Mouse (Mus musculus): Measurements from ENCODE around the gene Pheta2. TPM values are rescaled to one million over a fixed set of nuclear protein-coding genes. Genes with fewer than 3 reads are reported as not detected.

Gene Pheta2
- total RNA-seq, 1 experiment, result 0.85 TPM

- DNase-seq (ENCODE audit: low read depth, low spot score), result no peak
- Histone ChIP-seq H3K4me1 (ENCODE audit: control insufficient read depth in 2 of 2, insufficient read depth in 2 of 2, low read length in 2 of 2, poor library complexity in 1 of 2) (peaks cover 0 to 10% of the 10 kb centered on the region in 2 experiments; a peak in 2 of 4 replicates), H3K9ac (ENCODE audit: insufficient read depth, low read depth, low read length, poor library complexity, severe bottlenecking) (no peak overlapping the region), H3K9me3 (ENCODE audit: control insufficient read depth, insufficient read depth, low read depth, low read length) (no peaks in the 10 kb centered on the region), H3K4me3 (ENCODE audit: insufficient read depth in 1 of 2, low read depth in 1 of 2, low read length in 2 of 2, poor library complexity in 1 of 2, severe bottlenecking in 1 of 2) (no peak overlapping the region), H3K27ac (ENCODE audit: insufficient read depth, low read depth, low read length, poor library complexity, severe bottlenecking) (no peak overlapping the region), H3K36me3 (ENCODE audit: control insufficient read depth, insufficient read depth, low read length, poor library complexity, severe bottlenecking) (peaks cover 2% of the 10 kb centered on the region; the same call in 1 of the 2 replicates)
- in situ Hi-C loops (cut with MboI; ENCODE audit: low sequenced_read_pairs in 2 of 2, unreplicated experiment in 2 of 2), result loop anchor here in 1 of 2 experiments (25.0 kb wide), 1 partner anchor 768 kb away; no protein-coding TSS in a partner anchor
- TF ChIP-seq CHD2 (IDR thresholded peaks at IDR 0.05; ENCODE audit: low read depth, low read length) (peak; percentile 64; the same call in 1 of the 2 replicates), HCFC1 (IDR thresholded peaks at IDR 0.05; ENCODE audit: borderline replicate concordance, insufficient read depth, low read length) (no peak), MAFK (IDR thresholded peaks at IDR 0.05; ENCODE audit: insufficient read depth, low read depth, low read length) (no peak), ZC3H11A (IDR thresholded peaks at IDR 0.05; ENCODE audit: borderline replicate concordance, low read depth, low read length) (peak; percentile 69)
These were observed 44.7 kb upstream of the Pheta2 start for GRCm38 (mm10) chr15:82294059-82294458.

- in situ Hi-C loops (cut with MboI; ENCODE audit: low sequenced_read_pairs in 2 of 2, unreplicated experiment in 2 of 2), result loop anchor here in 1 of 2 experiments (25.0 kb wide), 1 partner anchor 763 kb away; no protein-coding TSS in a partner anchor
- H3K9me3 ChIP-seq (ENCODE audit: control insufficient read depth, insufficient read depth, low read depth, low read length), result no peaks in the 10 kb centered on the region
- peak within 1 kb of the TSS; percentile 69 to 77 for H3K4me3 ChIP-seq (ENCODE audit: insufficient read depth in 1 of 2, low read depth in 1 of 2, low read length in 2 of 2, poor library complexity in 1 of 2, severe bottlenecking in 1 of 2)
- peak within 1 kb of the TSS; percentile 69 for H3K9ac ChIP-seq (ENCODE audit: insufficient read depth, low read depth, low read length, poor library complexity, severe bottlenecking)
- DNase-seq (ENCODE audit: low read depth, low spot score), result peak; percentile 58
- peaks cover 0 to 7% of the 10 kb centered on the region in 2 experiments; a peak in 1 of 4 replicates for H3K4me1 ChIP-seq (ENCODE audit: control insufficient read depth in 2 of 2, insufficient read depth in 2 of 2, low read length in 2 of 2, poor library complexity in 1 of 2)
- no peak for TF ChIP-seq HCFC1 (IDR thresholded peaks at IDR 0.05; ENCODE audit: borderline replicate concordance, insufficient read depth, low read length)
- TF ChIP-seq ZC3H11A (IDR thresholded peaks at IDR 0.05; ENCODE audit: borderline replicate concordance, low read depth, low read length), result no peak
- no peak for TF ChIP-seq MAFK (IDR thresholded peaks at IDR 0.05; ENCODE audit: insufficient read depth, low read depth, low read length)
- no peak for TF ChIP-seq CHD2 (IDR thresholded peaks at IDR 0.05; ENCODE audit: low read depth, low read length)
- no peak within 1 kb of the TSS for H3K27ac ChIP-seq (ENCODE audit: insufficient read depth, low read depth, low read length, poor library complexity, severe bottlenecking)
- no peaks in the 10 kb centered on the region for H3K36me3 ChIP-seq (ENCODE audit: control insufficient read depth, insufficient read depth, low read length, poor library complexity, severe bottlenecking)
These were observed 39.8 kb upstream of the Pheta2 start, which contains the start of gene Wbp2nl for GRCm38 (mm10) chr15:82298764-82299561. TSS of gene Wbp2nl (plus strand) at chr15:82298954.

GRCm38 (mm10) chr15:82307107-82307506 lies 31.6 kb upstream of the Pheta2 start:
- H3K27ac ChIP-seq (ENCODE audit: insufficient read depth, low read depth, low read length, poor library complexity, severe bottlenecking), result no peak overlapping the region
- in situ Hi-C loops (cut with MboI; ENCODE audit: low sequenced_read_pairs in 2 of 2, unreplicated experiment in 2 of 2), result no loop called here
- no peak overlapping the region for H3K9ac ChIP-seq (ENCODE audit: insufficient read depth, low read depth, low read length, poor library complexity, severe bottlenecking)
- H3K36me3 ChIP-seq (ENCODE audit: control insufficient read depth, insufficient read depth, low read length, poor library complexity, severe bottlenecking), result no peaks in the 10 kb centered on the region
- no peaks in the 10 kb centered on the region for H3K4me1 ChIP-seq (ENCODE audit: control insufficient read depth in 2 of 2, insufficient read depth in 2 of 2, low read length in 2 of 2, poor library complexity in 1 of 2)
- no peaks in the 10 kb centered on the region for H3K9me3 ChIP-seq (ENCODE audit: control insufficient read depth, insufficient read depth, low read depth, low read length)
- no peak for DNase-seq (ENCODE audit: low read depth, low spot score)
- TF ChIP-seq ZNF384 (IDR thresholded peaks at IDR 0.05; ENCODE audit: low read depth, low read length) (no peak), MAFK (IDR thresholded peaks at IDR 0.05; ENCODE audit: insufficient read depth, low read depth, low read length) (no peak), HCFC1 (IDR thresholded peaks at IDR 0.05; ENCODE audit: borderline replicate concordance, insufficient read depth, low read length) (no peak), ZC3H11A (IDR thresholded peaks at IDR 0.05; ENCODE audit: borderline replicate concordance, low read depth, low read length) (no peak), CHD2 (IDR thresholded peaks at IDR 0.05; ENCODE audit: low read depth, low read length) (no peak)
- no peak overlapping the region for H3K4me3 ChIP-seq (ENCODE audit: insufficient read depth in 1 of 2, low read depth in 1 of 2, low read length in 2 of 2, poor library complexity in 1 of 2, severe bottlenecking in 1 of 2)

GRCm38 (mm10) chr15:82308416-82308815 lies 30.3 kb upstream of the Pheta2 start:
- no peak overlapping the region for H3K4me3 ChIP-seq (ENCODE audit: insufficient read depth in 1 of 2, low read depth in 1 of 2, low read length in 2 of 2, poor library complexity in 1 of 2, severe bottlenecking in 1 of 2)
- H3K27ac ChIP-seq (ENCODE audit: insufficient read depth, low read depth, low read length, poor library complexity, severe bottlenecking), result no peak overlapping the region
- no peak overlapping the region for H3K9ac ChIP-seq (ENCODE audit: insufficient read depth, low read depth, low read length, poor library complexity, severe bottlenecking)
- TF ChIP-seq ZNF384 (IDR thresholded peaks at IDR 0.05; ENCODE audit: low read depth, low read length), result no peak
- TF ChIP-seq MAFK (IDR thresholded peaks at IDR 0.05; ENCODE audit: insufficient read depth, low read depth, low read length), result no peak
- no peak for TF ChIP-seq CHD2 (IDR thresholded peaks at IDR 0.05; ENCODE audit: low read depth, low read length)
- TF ChIP-seq HCFC1 (IDR thresholded peaks at IDR 0.05; ENCODE audit: borderline replicate concordance, insufficient read depth, low read length), result no peak
- TF ChIP-seq ZC3H11A (IDR thresholded peaks at IDR 0.05; ENCODE audit: borderline replicate concordance, low read depth, low read length), result no peak
- H3K9me3 ChIP-seq (ENCODE audit: control insufficient read depth, insufficient read depth, low read depth, low read length), result no peaks in the 10 kb centered on the region
- no peaks in the 10 kb centered on the region for H3K36me3 ChIP-seq (ENCODE audit: control insufficient read depth, insufficient read depth, low read length, poor library complexity, severe bottlenecking)
- no peaks in the 10 kb centered on the region for H3K4me1 ChIP-seq (ENCODE audit: control insufficient read depth in 2 of 2, insufficient read depth in 2 of 2, low read length in 2 of 2, poor library complexity in 1 of 2)
- DNase-seq (ENCODE audit: low read depth, low spot score), result no peak
- in situ Hi-C loops (cut with MboI; ENCODE audit: low sequenced_read_pairs in 2 of 2, unreplicated experiment in 2 of 2), result no loop called here

Measured in ES-E14 (cell line).